Mouse (Mus musculus): Measurements from ENCODE around the gene Mtus2. TPM values are rescaled to one million over a fixed set of nuclear protein-coding genes. Genes with fewer than 3 reads are reported as not detected.

Gene Mtus2
- polyA plus RNA-seq, 1 experiment from 2014 or later: 43.1 TPM

- Histone ChIP-seq H3K9me3 (no peaks in the 10 kb centered on the region), H3K9ac (no peak overlapping the region), H3K4me3 (no peak overlapping the region), H3K27ac (replicated peaks) (peak overlapping the region; percentile 49), H3K36me3 (no peaks in the 10 kb centered on the region), H3K4me2 (no peak overlapping the region), H3K4me1 (replicated peaks) (peaks cover 23% of the 10 kb centered on the region), H3K27me3 (no peaks in the 10 kb centered on the region)
- WGBS: 49% methylated on average over 9 of the region's 9 CpGs
- ATAC-seq (ENCODE audit: low FRiP score, low read depth): no peak
These were observed 176.4 kb downstream of the Mtus2 start for GRCm38 (mm10) chr5:148133448-148134060.

- Histone ChIP-seq H3K27ac (replicated peaks) (no peak overlapping the region), H3K4me2 (no peak overlapping the region), H3K36me3 (no peaks in the 10 kb centered on the region), H3K4me1 (replicated peaks) (peaks cover 24% of the 10 kb centered on the region), H3K9me3 (no peaks in the 10 kb centered on the region), H3K9ac (no peak overlapping the region), H3K27me3 (no peaks in the 10 kb centered on the region), H3K4me3 (no peak overlapping the region)
- WGBS: 88% methylated on average over 3 of the region's 3 CpGs
- ATAC-seq (ENCODE audit: low FRiP score, low read depth): no peak
These were observed 184.5 kb downstream of the Mtus2 start for GRCm38 (mm10) chr5:148141662-148142061.

DNA sequence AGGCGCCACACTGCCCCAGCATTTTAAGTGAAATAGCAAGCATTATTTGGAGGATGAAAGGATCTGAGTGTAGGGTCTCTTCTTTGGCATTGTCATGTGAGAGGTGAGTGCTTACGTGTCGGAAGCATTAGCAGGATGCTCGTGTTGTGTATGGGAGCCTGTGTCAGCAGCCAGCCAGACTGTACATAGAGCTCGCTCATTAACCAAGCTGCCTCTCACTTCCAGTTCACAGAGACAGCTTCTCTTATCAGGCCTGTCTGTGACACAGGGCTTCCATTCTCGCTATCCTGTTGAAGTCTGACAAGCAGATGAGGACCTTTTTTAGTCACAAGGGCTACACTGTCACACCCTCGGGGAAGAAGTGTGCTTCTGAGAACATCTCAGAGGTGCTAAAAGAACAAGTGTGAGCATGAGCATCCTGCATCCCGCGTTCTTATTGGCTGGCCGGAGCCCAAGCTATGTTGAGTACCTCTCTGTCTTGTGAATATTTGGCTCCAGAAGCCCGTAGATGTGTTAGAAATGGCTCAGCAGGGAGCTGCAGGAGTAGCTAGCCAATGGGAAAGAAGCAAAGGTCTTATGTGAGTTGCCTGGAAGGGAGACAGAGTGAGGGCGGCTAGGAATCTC lies 189.2 kb downstream of the Mtus2 start:
- no peak overlapping the region for H3K9ac ChIP-seq
- H3K27me3 ChIP-seq: no peaks in the 10 kb centered on the region
- peaks cover 39% of the 10 kb centered on the region for H3K4me1 ChIP-seq (replicated peaks)
- no peaks in the 10 kb centered on the region for H3K36me3 ChIP-seq
- 0 out of 2 replicates have a peak, but pooled peaks have one; percentile 54 for ATAC-seq (ENCODE audit: low FRiP score, low read depth)
- H3K9me3 ChIP-seq: no peaks in the 10 kb centered on the region
- WGBS: 51% methylated on average over 12 of the region's 12 CpGs
- no peak overlapping the region for H3K4me3 ChIP-seq
- no peak overlapping the region for H3K4me2 ChIP-seq
- peak overlapping the region; percentile 70 for H3K27ac ChIP-seq (replicated peaks)

- peak overlapping the region; percentile 74 for H3K27ac ChIP-seq (replicated peaks)
- no peak overlapping the region for H3K4me3 ChIP-seq
- WGBS: 31% methylated on average over 14 of the region's 14 CpGs
These were observed 194.9 kb downstream of the Mtus2 start for GRCm38 (mm10) chr5:148151894-148152599.

DNA sequence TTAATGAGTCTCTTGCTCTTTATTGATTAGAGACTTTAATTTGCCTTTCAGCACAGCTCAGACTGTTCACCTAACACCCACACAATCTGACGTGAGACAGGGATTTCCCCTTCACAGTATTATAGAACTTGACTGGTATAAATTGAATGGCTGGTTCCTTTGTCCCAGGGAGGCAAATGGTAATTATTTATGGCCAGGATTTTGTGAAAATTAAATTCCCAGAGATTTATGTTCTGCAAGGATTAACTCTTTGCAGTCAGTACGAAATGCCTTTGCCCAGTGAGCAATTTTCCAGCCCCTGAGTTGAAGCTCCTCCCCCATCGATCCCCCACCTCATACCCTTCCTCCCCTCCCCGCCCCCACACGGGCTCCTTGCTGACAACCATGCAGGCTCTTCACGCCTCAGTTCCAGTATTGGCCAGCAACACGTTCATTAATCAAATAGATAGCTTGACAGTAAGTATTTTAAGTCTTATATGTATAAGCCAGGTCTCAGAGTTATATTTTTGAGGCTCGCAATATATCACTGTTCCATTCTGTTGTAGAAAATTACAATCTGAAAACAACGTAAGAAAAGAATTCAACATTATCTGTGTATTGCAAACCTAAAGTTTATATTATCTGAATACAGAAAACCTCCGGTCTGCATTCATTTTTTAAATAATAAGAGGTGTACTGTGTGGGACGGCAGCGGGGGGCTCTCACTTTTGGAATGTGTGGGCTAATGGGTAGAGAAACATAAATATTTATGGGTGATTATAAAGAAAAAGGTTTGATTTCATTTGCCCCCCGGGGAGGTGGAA lies 195.7 kb downstream of the Mtus2 start:
- 0 out of 2 replicates have a peak overlapping the region, but pooled peaks have one; percentile 7 for H3K4me3 ChIP-seq
- H3K4me1 ChIP-seq (replicated peaks): peaks cover 34% of the 10 kb centered on the region
- no peaks in the 10 kb centered on the region for H3K36me3 ChIP-seq
- peak; percentile 76 for ATAC-seq (ENCODE audit: low FRiP score, low read depth)
- H3K9ac ChIP-seq: 0 out of 2 replicates have a peak overlapping the region, but pooled peaks have one; percentile 5
- peak overlapping the region; percentile 40 for H3K4me2 ChIP-seq
- 24% methylated on average over 13 of the region's 13 CpGs for WGBS
- H3K9me3 ChIP-seq: no peaks in the 10 kb centered on the region
- no peaks in the 10 kb centered on the region for H3K27me3 ChIP-seq
- H3K27ac ChIP-seq (replicated peaks): peak overlapping the region; percentile 74

More at GRCm38 (mm10) chr5:148151894-148152599, 194.9 kb downstream of the Mtus2 start:
- peaks cover 37% of the 10 kb centered on the region for H3K4me1 ChIP-seq (replicated peaks)
- no peaks in the 10 kb centered on the region for H3K36me3 ChIP-seq
- peak; percentile 52; the same call in 1 of the 2 replicates for ATAC-seq (ENCODE audit: low FRiP score, low read depth)
- H3K4me2 ChIP-seq: peak overlapping the region; percentile 40
- H3K9ac ChIP-seq: no peak overlapping the region
- H3K9me3 ChIP-seq: no peaks in the 10 kb centered on the region
- no peaks in the 10 kb centered on the region for H3K27me3 ChIP-seq

DNA sequence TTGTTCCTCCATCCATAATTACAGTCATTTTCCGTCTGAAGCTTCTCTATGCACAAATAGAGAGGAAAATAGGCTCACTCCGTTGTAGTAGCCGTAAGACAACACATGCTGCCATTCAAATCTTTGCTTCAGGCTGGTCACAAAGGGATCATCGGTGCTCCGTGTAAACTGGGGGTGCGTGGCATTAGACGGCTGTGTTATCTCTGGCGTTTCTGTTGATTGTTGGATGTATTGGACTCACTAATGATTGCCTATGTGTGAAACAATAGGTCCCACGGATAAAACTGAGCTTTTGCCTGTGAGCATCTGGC lies 196.2 kb downstream of the Mtus2 start:
- peaks cover 34% of the 10 kb centered on the region for H3K4me1 ChIP-seq (replicated peaks)
- no peak for ATAC-seq (ENCODE audit: low FRiP score, low read depth)
- H3K9me3 ChIP-seq: no peaks in the 10 kb centered on the region
- H3K4me3 ChIP-seq: no peak overlapping the region
- H3K27ac ChIP-seq (replicated peaks): peak overlapping the region; percentile 74
- H3K9ac ChIP-seq: 0 out of 2 replicates have a peak overlapping the region, but pooled peaks have one; percentile 5
- 14% methylated on average over 9 of the region's 9 CpGs for WGBS
- H3K27me3 ChIP-seq: no peaks in the 10 kb centered on the region
- H3K4me2 ChIP-seq: peak overlapping the region; percentile 40
- H3K36me3 ChIP-seq: no peaks in the 10 kb centered on the region

DNA sequence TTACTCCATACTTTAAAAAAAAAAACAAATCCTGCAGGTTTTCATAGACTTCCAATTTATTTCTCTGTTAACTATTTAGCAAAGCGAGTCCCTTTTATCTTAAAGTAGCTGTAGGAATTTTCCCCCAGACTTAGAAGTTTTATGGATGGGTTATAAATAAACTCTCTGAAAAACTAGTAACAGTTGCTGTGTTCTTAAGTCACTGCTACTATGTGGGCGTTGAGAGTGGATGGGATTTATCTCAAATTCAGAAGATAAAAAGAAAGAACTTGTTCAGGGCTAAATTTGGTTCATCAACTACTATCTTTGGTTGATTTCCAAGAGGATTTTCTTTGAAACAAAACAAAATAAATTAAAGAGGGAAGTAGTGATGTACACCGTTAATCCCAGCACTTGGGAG lies 197.6 kb downstream of the Mtus2 start:
- no peak overlapping the region for H3K9ac ChIP-seq
- H3K4me2 ChIP-seq: no peak overlapping the region
- ATAC-seq (ENCODE audit: low FRiP score, low read depth): no peak
- 92% methylated on average over 3 of the region's 3 CpGs for WGBS
- no peaks in the 10 kb centered on the region for H3K27me3 ChIP-seq
- no peak overlapping the region for H3K4me3 ChIP-seq
- peaks cover 39% of the 10 kb centered on the region for H3K4me1 ChIP-seq (replicated peaks)
- H3K36me3 ChIP-seq: no peaks in the 10 kb centered on the region
- H3K27ac ChIP-seq (replicated peaks): no peak overlapping the region
- H3K9me3 ChIP-seq: no peaks in the 10 kb centered on the region

DNA sequence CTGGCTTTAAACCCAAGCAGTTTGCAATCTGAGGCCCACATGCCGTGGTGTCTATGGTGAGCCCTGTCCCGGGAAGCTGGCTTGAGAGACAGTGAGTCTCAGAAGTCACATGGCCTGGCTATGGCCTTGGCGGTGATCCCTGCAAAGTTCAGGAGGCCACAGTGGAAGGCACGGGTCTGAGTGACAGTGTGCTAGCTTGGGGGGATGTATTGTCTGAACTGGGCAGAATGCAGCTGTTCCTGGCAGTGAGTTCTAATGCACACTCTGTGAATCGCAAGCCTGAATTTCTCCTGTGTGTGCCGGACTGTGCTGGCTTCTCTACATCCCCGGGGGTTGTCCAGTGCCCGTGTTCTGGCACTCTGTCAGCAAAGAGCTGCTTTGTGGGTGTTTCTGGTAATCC lies 202.2 kb downstream of the Mtus2 start:
- peak; percentile 80 for ATAC-seq (ENCODE audit: low FRiP score, low read depth)
- WGBS: 43% methylated on average over 8 of the region's 8 CpGs
- H3K27ac ChIP-seq (replicated peaks): no peak overlapping the region
- no peaks in the 10 kb centered on the region for H3K9me3 ChIP-seq
- H3K9ac ChIP-seq: no peak overlapping the region
- no peaks in the 10 kb centered on the region for H3K27me3 ChIP-seq
- H3K4me2 ChIP-seq: no peak overlapping the region
- H3K4me1 ChIP-seq (replicated peaks): peaks cover 11% of the 10 kb centered on the region
- no peaks in the 10 kb centered on the region for H3K36me3 ChIP-seq
- H3K4me3 ChIP-seq: no peak overlapping the region

GRCm38 (mm10) chr5:148160529-148161154 lies 203.5 kb downstream of the Mtus2 start:
- no peak overlapping the region for H3K4me2 ChIP-seq
- no peak overlapping the region for H3K27ac ChIP-seq (replicated peaks)
- 67% methylated on average over 17 of the region's 17 CpGs for WGBS
- H3K27me3 ChIP-seq: no peaks in the 10 kb centered on the region
- no peaks in the 10 kb centered on the region for H3K36me3 ChIP-seq
- ATAC-seq (ENCODE audit: low FRiP score, low read depth): no peak; the same call in 1 of the 2 replicates
- H3K4me3 ChIP-seq: no peak overlapping the region
- peaks cover 11% of the 10 kb centered on the region for H3K4me1 ChIP-seq (replicated peaks)
- no peaks in the 10 kb centered on the region for H3K9me3 ChIP-seq
- H3K9ac ChIP-seq: no peak overlapping the region

DNA sequence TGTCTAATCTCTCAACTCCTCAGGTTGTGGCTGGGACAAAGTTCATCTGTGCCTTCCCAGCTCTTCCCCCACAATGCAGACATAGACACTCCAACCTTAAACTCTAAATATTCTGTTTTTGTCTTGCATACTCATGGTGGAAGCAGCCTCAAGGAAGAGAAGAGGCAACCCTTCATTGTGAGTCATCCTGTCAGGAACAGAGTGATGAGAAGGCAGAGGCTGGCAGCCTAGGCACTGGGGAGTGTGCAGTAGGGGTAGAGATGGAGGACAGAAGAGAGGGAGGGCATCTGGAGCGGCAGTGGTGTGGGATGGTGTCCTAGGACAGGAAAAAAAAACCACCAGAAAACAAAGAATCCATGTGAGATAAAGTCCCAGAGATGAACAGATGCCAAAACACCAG lies 208.0 kb downstream of the Mtus2 start:
- 91% methylated on average over 1 of the region's 1 CpGs for WGBS

GRCm38 (mm10) chr5:148175091-148175490 lies 218.0 kb downstream of the Mtus2 start:
- WGBS: 20% methylated on average over 4 of the region's 4 CpGs
- no peak overlapping the region for H3K4me3 ChIP-seq
- H3K4me2 ChIP-seq: no peak overlapping the region
- H3K4me1 ChIP-seq (replicated peaks): no peaks in the 10 kb centered on the region; the same call in 1 of the 2 replicates
- no peaks in the 10 kb centered on the region for H3K27me3 ChIP-seq
- no peak for ATAC-seq (ENCODE audit: low FRiP score, low read depth)
- H3K27ac ChIP-seq (replicated peaks): no peak overlapping the region
- no peaks in the 10 kb centered on the region for H3K36me3 ChIP-seq
- H3K9me3 ChIP-seq: no peaks in the 10 kb centered on the region
- no peak overlapping the region for H3K9ac ChIP-seq

More for the DNA sequence above, 208.0 kb downstream of the Mtus2 start:
- Histone ChIP-seq H3K9me3 (no peaks in the 10 kb centered on the region), H3K9ac (no peak overlapping the region), H3K36me3 (no peaks in the 10 kb centered on the region), H3K4me3 (no peak overlapping the region), H3K27me3 (no peaks in the 10 kb centered on the region), H3K4me1 (replicated peaks) (peaks cover 6% of the 10 kb centered on the region; the same call in 1 of the 2 replicates), H3K27ac (replicated peaks) (no peak overlapping the region), H3K4me2 (no peak overlapping the region)
- no peak for ATAC-seq (ENCODE audit: low FRiP score, low read depth)
